Comparison of ENCODE assay signal across 9 mouse cellular contexts in the genomic region with DNA sequence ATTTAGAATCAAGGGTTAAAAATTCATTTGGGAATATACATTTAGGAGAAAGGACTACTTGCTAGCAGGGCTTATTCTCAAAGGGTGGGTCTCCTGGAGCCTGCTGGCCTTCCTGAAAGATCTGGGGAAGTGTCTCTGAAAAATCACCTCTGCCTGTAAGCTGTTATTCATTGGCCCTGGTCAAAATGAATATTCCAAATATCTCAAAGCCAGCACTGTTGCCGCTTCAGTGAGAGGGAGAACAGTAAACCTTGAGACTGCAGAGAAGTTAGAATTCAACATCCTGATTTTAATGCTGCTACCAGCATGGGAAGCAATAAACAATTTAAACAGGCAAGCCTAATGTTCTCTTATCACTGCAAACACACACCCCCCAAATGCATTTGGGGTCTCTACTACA. TPM values are rescaled to one million over a fixed set of nuclear protein-coding genes. Genes with fewer than 3 reads are reported as not detected.
A peak's percentile ranks its signal among the peaks of the same experiment; 100 is the strongest.
DNase-seq lines count a peak whose midpoint lies in the region; ATAC-seq and TF ChIP-seq lines count a peak whose summit lies in the region.
"Had no signal": no experiment of that assay in that cellular context is flagged by ENCODE, and none has a peak within 500 bp of the region (broad histone marks: within the 10 kb centered on the region; RNA-seq: fewer than 3 reads in every experiment).

No protein-coding gene starts in this region.

- intact Hi-C loops in heart, adult 2 months (cut with DNase I) = loop anchor here (5.0 kb wide), 2 partner anchors 36 to 119 kb away; a partner anchor contains a TSS

- no peak overlapping the region for H3K9ac ChIP-seq in heart, adult 2 months (ENCODE audit: low read depth, low read length)
- peak overlapping the region; percentile 96; the same call in 1 of the 2 replicates for H3K9ac ChIP-seq in liver, embryonic 15.5 days

- H3K27me3 ChIP-seq in heart, adult 2 months (ENCODE audit: control insufficient read depth, insufficient read depth, low read length) = no peaks in the 10 kb centered on the region
- H3K27me3 ChIP-seq in spleen, adult 2 months (ENCODE audit: control insufficient read depth, insufficient read depth, low read length) = no peaks in the 10 kb centered on the region
- H3K27me3 ChIP-seq in liver, embryonic 15.5 days = no peaks in the 10 kb centered on the region

- no peak for TF ChIP-seq CTCF in heart, adult 2 months (IDR thresholded peaks at IDR 0.05)
- TF ChIP-seq CTCF in spleen, adult 2 months (IDR thresholded peaks at IDR 0.05; ENCODE audit: extremely low read depth, insufficient read depth, insufficient read length, insufficient replicate concordance) = no peak

- no peaks in the 10 kb centered on the region; the same call in 1 of the 2 replicates for H3K36me3 ChIP-seq in heart, adult 2 months (ENCODE audit: control insufficient read depth, insufficient read depth, low read length)
- peaks cover 1% of the 10 kb centered on the region; the same call in 1 of the 2 replicates for H3K36me3 ChIP-seq in spleen, adult 2 months (ENCODE audit: control insufficient read depth, insufficient read depth, low read length)
- H3K36me3 ChIP-seq in liver, embryonic 15.5 days (replicated peaks) = no peaks in the 10 kb centered on the region

- no peak overlapping the region for H3K27ac ChIP-seq in heart, adult 2 months
- no peak overlapping the region for H3K27ac ChIP-seq in spleen, adult 2 months (ENCODE audit: insufficient read depth, low read length)
- H3K27ac ChIP-seq in liver, embryonic 15.5 days (replicated peaks) = peak overlapping the region; percentile 95

- no peaks in the 10 kb centered on the region; the same call in 1 of the 2 replicates for H3K79me2 ChIP-seq in heart, adult 2 months (replicated peaks; ENCODE audit: control insufficient read depth, insufficient read depth, low read length)

- 55% methylated on average over 1 of the region's 1 CpGs for WGBS in heart, adult 2 months
- WGBS in spleen, adult 2 months = 32% methylated on average over 1 of the region's 1 CpGs
- WGBS in liver, embryonic 15.5 days (ENCODE audit: insufficient replicate concordance) = 32% methylated on average over 1 of the region's 1 CpGs

- H3K4me1 ChIP-seq in heart, adult 2 months (ENCODE audit: control insufficient read depth, insufficient read depth, low read length) = no peaks in the 10 kb centered on the region
- H3K4me1 ChIP-seq in spleen, adult 2 months (ENCODE audit: control insufficient read depth, insufficient read depth, insufficient read length) = peaks cover 20% of the 10 kb centered on the region
- H3K4me1 ChIP-seq in liver, embryonic 15.5 days (replicated peaks) = peaks cover 85% of the 10 kb centered on the region

- peak; percentile 53 for DNase-seq in heart, adult 11 months
- DNase-seq in heart, adult 2 months = no peak
- DNase-seq in spleen, adult 2 months (ENCODE audit: low read depth in 1 of 2, low spot score in 2 of 2) = no peak
- no peak for DNase-seq in spleen, postnatal 14 days (ENCODE audit: low spot score in 2 of 2)
- DNase-seq in cerebellum, postnatal 36 days = no peak
- DNase-seq in adrenal gland, postnatal 14 days = no peak
- no peak for DNase-seq in cerebellum, postnatal 14 days
- DNase-seq: right cerebral cortex, adult 18-20 months had no signal

- H3K4me3 ChIP-seq in heart, adult 2 months = no peak overlapping the region; the same call in 1 of the 2 replicates
- peak overlapping the region; percentile 12; the same call in 1 of the 2 replicates for H3K4me3 ChIP-seq in spleen, adult 2 months (ENCODE audit: extremely low read depth, insufficient read depth, insufficient read length)
- H3K4me3 ChIP-seq in liver, embryonic 15.5 days (replicated peaks) = peak overlapping the region; percentile 93

- ATAC-seq in liver, embryonic 15.5 days (ENCODE audit: insufficient read depth) = no peak

- peak overlapping the region; percentile 91 for H3K4me2 ChIP-seq in liver, embryonic 15.5 days

- no peaks in the 10 kb centered on the region for H3K9me3 ChIP-seq in liver, embryonic 15.5 days (replicated peaks)

- no peak for TF ChIP-seq POLR2A in heart, adult 2 months (IDR thresholded peaks at IDR 0.05; ENCODE audit: insufficient read depth, low read depth, low read length)
- no peak for TF ChIP-seq POLR2A in spleen, adult 2 months (IDR thresholded peaks at IDR 0.05; ENCODE audit: low read depth, low read length)

- no peak for TF ChIP-seq EP300 in heart, adult 2 months (IDR thresholded peaks at IDR 0.05; ENCODE audit: insufficient read depth, low read depth, low read length)

RNA-seq across cellular contexts. Expression of a gene that starts 1.8 kb away (rescaled TPM):
- total RNA-seq in heart, adult 2 months (2021) = 10 to 100 TPM; 22.0 to 23.4 TPM
- 17.3 and 18.1 TPM in 2 replicates for polyA plus RNA-seq in heart, adult 2 months (2012; rRNA removed)
- 116 and 134 TPM in 2 replicates for polyA plus RNA-seq in spleen, adult 2 months (2012; rRNA removed)
- polyA plus RNA-seq in liver, embryonic 15.5 days (2015; fragmentation: Nextera tagmentation; extraction: Ambion mirVana) = 28.0 and 29.7 TPM in 2 replicates
- 45.7 and 60.1 TPM in 2 replicates for total RNA-seq in adrenal gland, postnatal 14 days (2021)
